Mouse (Mus musculus) limb, embryonic 11.5 days (tissue): ENCODE measurements around the gene 9930111J21Rik2. TPM values are rescaled to one million over a fixed set of nuclear protein-coding genes. Genes with fewer than 3 reads are reported as not detected.
"Not testable (repeated sequence)": the region's sequence is repeated elsewhere in the genome, so short reads cannot be mapped to it uniquely, and the experiment has no call there.

Experiments
- ATAC-seq: fragments of 200-750 bp; cut with Nextera tagmentation; 2 replicates; pipeline ENCODE4 v1.8.0; 2017; ENCODE audit warnings: low read depth; ENCODE audit not compliant: insufficient number of reproducible peaks, low FRiP score, low TSS enrichment
- DNase-seq: peaks from one replicate; pipeline ENCODE4 v3.0.0-alpha.2; 2015; ENCODE audit warnings: low spot score
- H3K27ac ChIP-seq: fragments of 300-500 bp; sonication (generic); replicated peaks from 2 replicates; pipeline ENCODE4 v1.5.1; 2014; ENCODE audit warnings: low read depth, mild to moderate bottlenecking, low read length
- H3K27me3 ChIP-seq: fragments of 300-500 bp; sonication (generic); 2 replicates; pipeline ENCODE4 v1.6.1; 2014; ENCODE audit warnings: mild to moderate bottlenecking, low read length, mixed read lengths; ENCODE audit not compliant: control insufficient read depth, insufficient read depth
- H3K36me3 ChIP-seq: fragments of 300-500 bp; sonication (generic); 2 replicates; pipeline ENCODE4 v1.6.1; 2014; ENCODE audit warnings: mild to moderate bottlenecking, low read length, moderate library complexity, mixed read lengths; ENCODE audit not compliant: control insufficient read depth, insufficient read depth
- H3K4me1 ChIP-seq: fragments of 300-500 bp; sonication (generic); 2 replicates; pipeline ENCODE4 v1.6.1; 2014; ENCODE audit warnings: low read length, mixed read lengths; ENCODE audit not compliant: control insufficient read depth, insufficient read depth
- H3K4me2 ChIP-seq: fragments of 300-500 bp; sonication (generic); 2 replicates; pipeline ENCODE4 v1.6.1; 2014; ENCODE audit warnings: low read depth, mild to moderate bottlenecking, moderate library complexity; ENCODE audit not compliant: severe bottlenecking
- H3K4me3 ChIP-seq: fragments of 300-500 bp; sonication (generic); 2 replicates; pipeline ENCODE4 v1.5.1; 2014; ENCODE audit warnings: low read depth, low read length
- H3K9ac ChIP-seq: fragments of 300-500 bp; sonication (generic); 2 replicates; pipeline ENCODE4 v1.6.1; 2014; ENCODE audit warnings: mild to moderate bottlenecking, low read length
- H3K9me3 ChIP-seq: fragments of 300-500 bp; sonication (generic); 2 replicates; pipeline ENCODE4 v1.6.1; 2016; ENCODE audit warnings: low read length; ENCODE audit not compliant: control insufficient read depth
- WGBS: fragments of 180-500 bp; shearing (Covaris S2); extraction: QIAGEN DNeasy Blood & Tissue Kit; methylation state at CpG from one replicate; pipeline ENCODE4 v1.1.7; 2014; 5-methylcytosine and 5-hydroxymethylcytosine counted together
- polyA plus RNA-seq: library from polyadenylated mRNA; unstranded; fragments of >200 nt; fragmentation: Nextera tagmentation; extraction: Ambion mirVana; gene quantifications from 2 replicates; pipeline ENCODE4 v1.2.1, GENCODE M21; 2014

The 9930111J21Rik2 gene
- polyA plus RNA-seq, 1 experiment from 2014 or later = 0.03 TPM

DNA sequence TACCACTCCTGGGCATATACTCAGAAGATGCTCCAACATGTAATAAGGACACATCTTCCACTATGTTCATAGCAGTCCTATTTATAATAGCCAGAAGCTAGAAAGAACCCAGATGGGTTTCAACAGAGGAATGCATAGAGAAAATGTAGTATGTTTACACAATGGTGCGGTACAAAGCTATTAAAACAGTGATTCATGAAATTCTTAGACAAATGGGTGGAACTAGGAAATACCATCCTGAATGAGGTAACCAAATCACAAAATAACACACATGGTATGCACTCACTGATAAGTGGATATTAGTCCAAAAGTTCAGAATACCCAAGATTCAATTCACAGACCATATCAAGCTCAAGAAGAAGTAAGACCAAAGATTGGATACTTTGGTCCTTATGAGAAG, 76.4 kb downstream of the 9930111J21Rik2 start:
- H3K4me3 ChIP-seq, H3K9ac ChIP-seq, DNase-seq, H3K9me3 ChIP-seq, H3K27me3 ChIP-seq, H3K4me2 ChIP-seq, H3K27ac ChIP-seq, H3K4me1 ChIP-seq, ATAC-seq, H3K36me3 ChIP-seq: not testable (repeated sequence)
- no CpG with 5 or more reads among the region's 1 CpGs for WGBS

Other genes starting within 250 kb of the 9930111J21Rik2 start
- gene Trim41, start 233.9 kb downstream of the 9930111J21Rik2 start, polyA plus RNA-seq = 5.7 TPM in 2 replicates
- 0.25 and 0.41 TPM in 2 replicates for gene Trim7, start 225.1 kb downstream of the 9930111J21Rik2 start, polyA plus RNA-seq
- 9.4 and 13.5 TPM in 2 replicates for gene Gm12184, start 224.6 kb downstream of the 9930111J21Rik2 start, polyA plus RNA-seq
- 1.1 and 1.7 TPM in 2 replicates for gene Irgm1, start 179.6 kb downstream of the 9930111J21Rik2 start, polyA plus RNA-seq
- 0.34 TPM in 1 of 2 replicates, not detected in the other for gene Gm5431, start 149.0 kb downstream of the 9930111J21Rik2 start, polyA plus RNA-seq
- 0.91 and 2.0 TPM in 2 replicates for gene Psme2b, start 105.1 kb downstream of the 9930111J21Rik2 start, polyA plus RNA-seq
- not detected in 2 replicates for gene Olfr56, start 72.4 kb downstream of the 9930111J21Rik2 start, polyA plus RNA-seq
- 0.12 TPM in 1 of 2 replicates, not detected in the other for gene 9930111J21Rik1, start 71.8 kb downstream of the 9930111J21Rik2 start, polyA plus RNA-seq
- gene Gm12185, start 59.0 kb downstream of the 9930111J21Rik2 start, polyA plus RNA-seq = not detected in 2 replicates
- gene Tgtp1, start 57.1 kb downstream of the 9930111J21Rik2 start, polyA plus RNA-seq = not detected in 2 replicates
- gene Tgtp2, start 13.0 kb upstream of the 9930111J21Rik2 start, polyA plus RNA-seq = not detected in 2 replicates
- 0.51 and 0.61 TPM in 2 replicates for gene Ifi47, start 25.3 kb upstream of the 9930111J21Rik2 start, polyA plus RNA-seq
- gene Olfr1396, start 63.6 kb upstream of the 9930111J21Rik2 start, polyA plus RNA-seq = not detected in 2 replicates
- not detected in 2 replicates for gene Olfr1395, start 91.0 kb upstream of the 9930111J21Rik2 start, polyA plus RNA-seq
- gene Olfr1394, start 103.1 kb upstream of the 9930111J21Rik2 start, polyA plus RNA-seq = not detected in 2 replicates
- gene Btnl9, start 135.9 kb upstream of the 9930111J21Rik2 start, polyA plus RNA-seq = 0.88 and 0.91 TPM in 2 replicates
- gene Zfp62, start 152.1 kb upstream of the 9930111J21Rik2 start, polyA plus RNA-seq = 54.1 and 58.0 TPM in 2 replicates
- 33.8 and 41.1 TPM in 2 replicates for gene Mgat1, start 192.9 kb upstream of the 9930111J21Rik2 start, polyA plus RNA-seq
- gene Olfr1393, start 227.1 kb upstream of the 9930111J21Rik2 start, polyA plus RNA-seq = 0.06 TPM in 1 of 2 replicates, not detected in the other
- not detected in 2 replicates for gene Olfr1392, start 234.0 kb upstream of the 9930111J21Rik2 start, polyA plus RNA-seq